Mouse (Mus musculus): ENCODE results near the gene Rilp. TPM values are rescaled to one million over a fixed set of nuclear protein-coding genes. Genes with fewer than 3 reads are reported as not detected.

Gene Rilp
- total RNA-seq, 2 experiments from 2014 or later: 39.2 to 42.8 TPM

GRCm38 (mm10) chr11:75558101-75558500 lies 48.2 kb downstream of the Rilp start:
- DNase-seq: no peak

- DNase-seq: no peak
These were observed 50.1 kb downstream of the Rilp start for GRCm38 (mm10) chr11:75559870-75560504.

GRCm38 (mm10) chr11:75560530-75561409 lies 50.9 kb downstream of the Rilp start:
- DNase-seq: no peak

GRCm38 (mm10) chr11:75561410-75561791 lies 51.5 kb downstream of the Rilp start:
- no peak for DNase-seq

Small RNA genes within 50 kb of the gene (microRNA-seq; reads per million reads assigned to microRNA genes)
- gene Mir22 (ENCODE audit: borderline replicate concordance in 2 of 2) (23,972 to 82,874 reads per million in 2 experiments), gene Mir3971 (ENCODE audit: borderline replicate concordance in 2 of 2) (0 reads per million in 2 experiments)

Other genes starting within 250 kb of the Rilp start
- gene Rpa1, start 161.8 kb upstream of the Rilp start, total RNA-seq (2021): 10 to 100 TPM; 54.8 to 57.9 TPM
- gene Smyd4, start 161.7 kb upstream of the Rilp start, total RNA-seq (2021): 1 to 10 TPM; 2.5 to 4.4 TPM
- gene Serpinf1, start 87.4 kb upstream of the Rilp start, total RNA-seq (2021): 10 to 100 TPM; 98.5 to 98.7 TPM
- gene Serpinf2, start 70.5 kb upstream of the Rilp start, total RNA-seq (2021): not detected
- 1 to 10 TPM; 4.7 to 5.7 TPM for gene Wdr81, start 55.4 kb upstream of the Rilp start, total RNA-seq (2021)
- gene Tlcd2, start 48.4 kb upstream of the Rilp start, total RNA-seq (2021): 1 to 10 TPM; 3.9 to 6.9 TPM
- 10 to 100 TPM; 56.9 to 59.4 TPM for gene Prpf8, start 23.3 kb upstream of the Rilp start, total RNA-seq (2021)
- gene Scarf1, start 3.4 kb downstream of the Rilp start, total RNA-seq (2021): 1 to 10 TPM; 3.2 to 4.7 TPM
- 10 to 100 TPM; 23.5 to 26.8 TPM for gene Slc43a2, start 21.6 kb downstream of the Rilp start, total RNA-seq (2021)
- gene Pitpna, start 78.0 kb downstream of the Rilp start, total RNA-seq (2021): 100 to 1,000 TPM; 123 to 168 TPM
- 10 to 100 TPM; 19.0 to 19.8 TPM for gene Inpp5k, start 120.9 kb downstream of the Rilp start, total RNA-seq (2021)
- 10 to 100 TPM; 43.0 to 44.3 TPM for gene Myo1c, start 140.4 kb downstream of the Rilp start, total RNA-seq (2021)
- gene Crk, start 169.2 kb downstream of the Rilp start, total RNA-seq (2021): 10 to 100 TPM; 39.7 to 44.7 TPM
- 100 to 1,000 TPM; 482 to 493 TPM for gene Ywhae, start 222.8 kb downstream of the Rilp start, total RNA-seq (2021)